Mouse (Mus musculus): ENCODE results near the gene Mrtfb.

- TF ChIP-seq CTCF (IDR thresholded peaks at IDR 0.05; ENCODE audit: low read depth) (peak; percentile 32), EP300 (IDR thresholded peaks at IDR 0.05; ENCODE audit: low read depth) (no peak)
Measured at GRCm38 (mm10) chr16:13357806-13358679, 101.8 kb downstream of the Mrtfb start.
